Mouse (Mus musculus) lung, adult 2 months (tissue): ENCODE data around the gene Cox10.

Experiments
- CTCF ChIP-seq: fragments of 200-500 bp; IDR thresholded peaks from 2 replicates; pipeline ENCODE4 v1.5.1; 2011; ENCODE audit warnings: mild to moderate bottlenecking, low read length, control low read depth; ENCODE audit not compliant: insufficient read depth
- POLR2A ChIP-seq: fragments of 200-500 bp; IDR thresholded peaks from 2 replicates; pipeline ENCODE4 v1.6.1; 2011; ENCODE audit warnings: low read depth, mild to moderate bottlenecking, control low read depth, low read length, borderline replicate concordance; ENCODE audit errors: extremely low read depth

GRCm38 (mm10) chr11:63943947-63944346, 135.3 kb downstream of the Cox10 start:
- no peak for TF ChIP-seq CTCF
- TF ChIP-seq POLR2A = no peak
